Mouse (Mus musculus): ENCODE results near the gene Ppa2. TPM values are rescaled to one million over a fixed set of nuclear protein-coding genes. Genes with fewer than 3 reads are reported as not detected.

Gene Ppa2
- polyA plus RNA-seq, 1 experiment = 40.2 TPM

DNA sequence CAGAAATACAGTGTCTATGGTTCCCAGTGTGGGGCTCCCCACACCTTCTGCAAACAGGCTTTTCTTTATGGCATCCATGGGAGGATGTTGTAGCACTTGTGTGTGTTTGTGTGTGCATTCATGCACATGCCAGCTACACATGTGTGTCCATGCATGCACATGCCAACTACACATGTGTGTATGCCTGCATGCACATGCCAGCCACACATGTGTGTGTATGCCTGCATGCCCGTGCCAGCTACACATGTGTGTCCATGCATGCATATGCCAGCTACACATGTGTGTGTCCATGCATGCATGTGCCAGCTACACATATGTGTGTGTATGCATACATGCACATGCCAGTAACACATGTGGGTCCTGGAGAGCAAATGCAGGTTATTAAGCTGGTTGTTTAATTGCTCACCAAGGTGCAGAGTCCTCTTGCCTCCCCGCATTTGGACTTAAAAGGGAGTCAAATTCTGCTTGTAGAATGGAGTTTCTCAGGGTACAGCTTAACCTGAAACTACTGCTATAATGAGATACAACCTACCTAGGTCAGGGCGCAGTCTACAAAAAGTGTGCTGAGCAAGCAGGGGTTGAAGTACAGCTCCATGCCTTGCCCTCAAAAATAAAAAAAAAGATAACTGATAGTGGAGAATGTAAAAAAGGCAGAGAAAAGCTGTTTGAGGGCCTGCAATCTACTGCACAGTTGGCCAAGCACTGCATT, 3.7 kb downstream of the Ppa2 start:
- H3K4me3 ChIP-seq (ENCODE audit: insufficient read depth, low read length) = no peak overlapping the region
- TF ChIP-seq POLR2A (IDR thresholded peaks at IDR 0.05; ENCODE audit: low read depth, low read length) = no peak
- TF ChIP-seq CTCF (IDR thresholded peaks at IDR 0.05; ENCODE audit: borderline replicate concordance, insufficient read depth, low read length) = no peak
- H3K27ac ChIP-seq (ENCODE audit: insufficient read depth, low read length) = no peak overlapping the region
- H3K4me1 ChIP-seq (ENCODE audit: control insufficient read depth, insufficient read depth, low read length) = peaks cover 6% of the 10 kb centered on the region

DNA sequence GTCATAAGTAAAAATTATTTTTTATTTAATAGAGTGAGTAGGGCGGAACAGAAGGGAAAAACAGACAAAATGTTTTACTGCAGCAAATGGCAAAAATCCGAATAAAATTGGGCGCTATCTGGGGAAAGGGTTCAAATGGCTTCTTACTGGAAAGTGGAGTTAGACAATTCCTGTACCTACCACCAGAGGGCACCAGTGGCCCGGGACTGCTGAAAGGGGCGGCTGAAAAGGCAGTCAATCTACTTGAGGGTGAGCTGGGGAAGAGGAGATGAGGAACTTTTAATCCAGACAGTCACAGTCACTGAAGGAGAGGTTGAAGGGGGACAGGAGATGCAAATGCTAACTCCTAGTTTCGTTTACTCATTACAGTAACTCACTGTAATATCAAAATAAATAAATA, 4.6 kb downstream of the Ppa2 start:
- H3K27ac ChIP-seq (ENCODE audit: insufficient read depth, low read length) = no peak overlapping the region
- peaks cover 6% of the 10 kb centered on the region for H3K4me1 ChIP-seq (ENCODE audit: control insufficient read depth, insufficient read depth, low read length)
- H3K4me3 ChIP-seq (ENCODE audit: insufficient read depth, low read length) = no peak overlapping the region
- peak; percentile 68; the same call in 1 of the 2 replicates for TF ChIP-seq CTCF (IDR thresholded peaks at IDR 0.05; ENCODE audit: borderline replicate concordance, insufficient read depth, low read length)
- no peak for TF ChIP-seq POLR2A (IDR thresholded peaks at IDR 0.05; ENCODE audit: low read depth, low read length)

DNA sequence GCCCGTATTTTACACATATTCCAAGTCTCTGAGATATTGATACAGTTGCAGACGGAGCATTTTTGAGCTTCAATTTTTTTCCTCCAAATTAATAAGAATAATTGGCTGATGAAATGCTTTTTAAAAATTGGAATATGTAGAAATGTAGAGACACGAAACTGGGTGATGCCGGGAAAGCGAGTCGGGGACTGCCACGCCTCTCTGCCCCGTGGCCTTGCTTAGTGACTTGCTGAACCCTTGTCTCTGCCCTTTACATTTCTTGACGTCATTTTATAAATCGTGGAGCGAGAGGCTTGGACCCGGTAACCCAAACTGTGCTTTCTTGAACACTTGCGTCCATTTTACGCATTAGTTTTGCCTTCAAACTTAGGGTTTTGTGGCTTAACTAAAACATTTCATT, 5.1 kb downstream of the Ppa2 start:
- H3K4me1 ChIP-seq (ENCODE audit: control insufficient read depth, insufficient read depth, low read length) = peaks cover 6% of the 10 kb centered on the region
- no peak overlapping the region for H3K4me3 ChIP-seq (ENCODE audit: insufficient read depth, low read length)
- no peak overlapping the region for H3K27ac ChIP-seq (ENCODE audit: insufficient read depth, low read length)
- TF ChIP-seq CTCF (IDR thresholded peaks at IDR 0.05; ENCODE audit: borderline replicate concordance, insufficient read depth, low read length) (no peak), POLR2A (IDR thresholded peaks at IDR 0.05; ENCODE audit: low read depth, low read length) (no peak)

DNA sequence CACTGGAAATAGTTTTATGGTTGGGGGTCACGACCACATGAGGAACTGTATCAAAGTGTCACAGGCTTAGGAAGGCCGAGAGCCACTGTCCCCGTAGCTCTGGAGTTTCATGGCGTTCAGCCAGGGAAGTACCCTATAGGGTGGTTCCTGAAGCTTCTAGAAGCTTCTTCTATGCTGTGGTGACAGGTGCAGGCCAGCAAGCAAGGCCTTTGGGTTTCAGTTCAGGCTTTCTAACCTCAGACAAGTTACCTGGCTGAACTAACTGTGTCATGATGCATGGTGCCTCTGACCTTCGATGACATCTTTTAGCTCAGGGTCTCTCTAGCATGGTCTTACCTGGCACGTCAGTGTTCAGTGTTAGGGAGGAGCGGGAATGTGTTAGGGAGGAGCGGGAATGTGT, 5.7 kb downstream of the Ppa2 start:
- no peak for TF ChIP-seq POLR2A (IDR thresholded peaks at IDR 0.05; ENCODE audit: low read depth, low read length)
- TF ChIP-seq CTCF (IDR thresholded peaks at IDR 0.05; ENCODE audit: borderline replicate concordance, insufficient read depth, low read length) = no peak
- Histone ChIP-seq H3K4me1 (ENCODE audit: control insufficient read depth, insufficient read depth, low read length) (peaks cover 6% of the 10 kb centered on the region), H3K27ac (ENCODE audit: insufficient read depth, low read length) (no peak overlapping the region), H3K4me3 (ENCODE audit: insufficient read depth, low read length) (no peak overlapping the region)

DNA sequence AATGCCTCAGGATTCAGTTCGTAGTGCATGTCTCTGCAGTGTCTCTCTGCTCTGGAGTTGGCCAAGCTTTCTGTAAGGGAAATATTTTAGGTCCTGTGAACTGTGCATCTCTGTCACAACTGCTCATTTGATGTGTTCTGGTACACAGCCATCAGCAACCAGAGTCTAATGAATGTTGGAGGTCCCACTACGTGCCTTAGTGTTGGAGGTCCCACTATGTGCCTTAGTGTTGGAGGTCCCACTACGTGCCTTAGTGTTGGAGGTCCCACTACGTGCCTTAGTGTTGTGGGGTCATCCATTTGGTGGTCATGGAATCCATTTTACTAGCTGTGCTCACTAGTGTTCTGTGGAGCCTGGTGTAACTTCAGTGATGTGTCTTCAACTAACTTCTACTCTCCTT, 7.9 kb downstream of the Ppa2 start:
- TF ChIP-seq POLR2A (IDR thresholded peaks at IDR 0.05; ENCODE audit: low read depth, low read length) = no peak
- TF ChIP-seq CTCF (IDR thresholded peaks at IDR 0.05; ENCODE audit: borderline replicate concordance, insufficient read depth, low read length) = no peak
- no peak overlapping the region for H3K4me3 ChIP-seq (ENCODE audit: insufficient read depth, low read length)
- H3K4me1 ChIP-seq (ENCODE audit: control insufficient read depth, insufficient read depth, low read length) = peaks cover 6% of the 10 kb centered on the region
- peak overlapping the region; percentile 63; the same call in 1 of the 2 replicates for H3K27ac ChIP-seq (ENCODE audit: insufficient read depth, low read length)

DNA sequence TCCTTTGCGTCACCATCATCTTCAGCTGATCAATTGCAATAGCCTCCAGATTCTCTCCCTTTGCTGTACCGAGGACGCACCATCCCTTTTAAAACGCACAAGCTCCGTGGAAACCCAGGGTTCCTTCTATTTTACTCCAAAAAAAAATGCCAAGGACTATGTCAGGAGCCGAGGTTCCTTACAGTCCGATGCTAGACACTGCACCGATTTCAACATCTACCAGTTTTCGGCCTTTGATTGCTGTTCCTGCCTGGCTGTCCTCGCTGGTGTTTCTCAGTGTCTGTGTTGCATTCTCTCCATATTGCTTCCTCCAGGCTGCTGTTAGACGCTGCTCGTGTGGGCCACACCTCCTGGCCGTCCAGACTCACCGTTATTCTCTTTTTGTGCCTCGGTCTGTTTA, 8.7 kb downstream of the Ppa2 start:
- no peak overlapping the region for H3K27ac ChIP-seq (ENCODE audit: insufficient read depth, low read length)
- H3K4me3 ChIP-seq (ENCODE audit: insufficient read depth, low read length) = no peak overlapping the region
- TF ChIP-seq CTCF (IDR thresholded peaks at IDR 0.05; ENCODE audit: borderline replicate concordance, insufficient read depth, low read length) = no peak
- no peak for TF ChIP-seq POLR2A (IDR thresholded peaks at IDR 0.05; ENCODE audit: low read depth, low read length)
- peaks cover 6% of the 10 kb centered on the region for H3K4me1 ChIP-seq (ENCODE audit: control insufficient read depth, insufficient read depth, low read length)

DNA sequence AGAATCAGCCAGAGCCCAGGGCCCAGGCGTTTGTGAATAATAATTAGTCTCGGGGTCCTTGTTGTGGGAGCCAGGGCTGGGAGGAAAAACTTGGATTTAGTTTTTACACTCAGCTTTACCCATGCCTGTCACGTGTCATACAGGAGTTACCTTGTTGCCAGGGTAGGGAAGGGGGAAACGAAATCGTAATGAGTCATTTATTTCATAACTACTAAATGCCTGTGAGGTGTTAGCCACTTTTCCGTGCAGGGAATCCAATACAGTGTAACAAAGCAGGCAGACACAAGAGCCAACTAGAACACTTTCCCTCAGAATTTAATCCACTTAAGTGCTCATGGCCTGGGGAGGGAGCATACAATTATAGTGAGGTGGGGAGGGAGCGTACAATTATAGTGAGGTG, 9.9 kb downstream of the Ppa2 start:
- Histone ChIP-seq H3K4me1 (ENCODE audit: control insufficient read depth, insufficient read depth, low read length) (peaks cover 6% of the 10 kb centered on the region), H3K4me3 (ENCODE audit: insufficient read depth, low read length) (no peak overlapping the region), H3K27ac (ENCODE audit: insufficient read depth, low read length) (no peak overlapping the region)
- no peak for TF ChIP-seq POLR2A (IDR thresholded peaks at IDR 0.05; ENCODE audit: low read depth, low read length)
- TF ChIP-seq CTCF (IDR thresholded peaks at IDR 0.05; ENCODE audit: borderline replicate concordance, insufficient read depth, low read length) = no peak

DNA sequence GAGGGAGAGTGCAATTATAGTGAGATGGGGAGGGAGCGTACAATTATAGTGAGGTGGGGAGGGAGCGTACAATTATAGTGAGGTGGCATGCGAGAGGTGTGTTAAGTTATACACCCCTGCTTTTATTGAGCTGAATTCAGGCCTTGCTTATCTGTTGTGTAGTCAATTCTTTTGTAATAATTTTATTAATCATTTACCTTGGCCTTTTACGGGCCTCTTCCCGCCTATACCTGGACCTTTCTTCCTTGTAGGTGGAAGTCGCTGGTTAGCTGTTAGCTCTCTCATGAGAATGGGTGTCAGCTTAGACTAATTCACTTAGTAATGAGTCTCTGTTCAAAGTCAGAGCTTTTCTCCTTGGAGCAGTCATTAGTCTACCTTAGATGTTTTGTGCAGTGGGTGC, 10.4 kb downstream of the Ppa2 start:
- no peak for TF ChIP-seq POLR2A (IDR thresholded peaks at IDR 0.05; ENCODE audit: low read depth, low read length)
- TF ChIP-seq CTCF (IDR thresholded peaks at IDR 0.05; ENCODE audit: borderline replicate concordance, insufficient read depth, low read length) = no peak
- Histone ChIP-seq H3K27ac (ENCODE audit: insufficient read depth, low read length) (no peak overlapping the region), H3K4me1 (ENCODE audit: control insufficient read depth, insufficient read depth, low read length) (peaks cover 6% of the 10 kb centered on the region), H3K4me3 (ENCODE audit: insufficient read depth, low read length) (no peak overlapping the region)

DNA sequence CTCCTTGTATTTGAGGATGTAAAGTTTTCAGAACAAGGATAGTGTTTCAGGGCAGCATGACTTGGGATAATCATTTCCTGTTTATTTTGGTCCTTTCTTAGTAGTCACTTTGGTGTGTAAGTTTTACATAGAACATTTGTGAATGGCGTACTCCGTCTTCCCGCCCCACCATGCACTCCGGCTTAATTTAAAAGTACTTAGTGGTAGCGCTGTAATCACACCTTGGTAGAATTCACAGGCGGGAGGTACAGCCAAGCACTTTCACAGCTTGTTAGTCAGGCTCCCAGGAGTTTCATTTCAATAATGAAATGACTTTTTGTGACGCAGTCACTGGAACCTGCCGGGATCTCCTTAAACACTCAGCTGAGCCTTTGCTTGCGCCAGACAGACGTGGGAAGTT, 12.0 kb downstream of the Ppa2 start:
- Histone ChIP-seq H3K4me3 (ENCODE audit: insufficient read depth, low read length) (no peak overlapping the region), H3K27ac (ENCODE audit: insufficient read depth, low read length) (no peak overlapping the region), H3K4me1 (ENCODE audit: control insufficient read depth, insufficient read depth, low read length) (peaks cover 5% of the 10 kb centered on the region)
- TF ChIP-seq CTCF (IDR thresholded peaks at IDR 0.05; ENCODE audit: borderline replicate concordance, insufficient read depth, low read length) = no peak
- TF ChIP-seq POLR2A (IDR thresholded peaks at IDR 0.05; ENCODE audit: low read depth, low read length) = no peak

DNA sequence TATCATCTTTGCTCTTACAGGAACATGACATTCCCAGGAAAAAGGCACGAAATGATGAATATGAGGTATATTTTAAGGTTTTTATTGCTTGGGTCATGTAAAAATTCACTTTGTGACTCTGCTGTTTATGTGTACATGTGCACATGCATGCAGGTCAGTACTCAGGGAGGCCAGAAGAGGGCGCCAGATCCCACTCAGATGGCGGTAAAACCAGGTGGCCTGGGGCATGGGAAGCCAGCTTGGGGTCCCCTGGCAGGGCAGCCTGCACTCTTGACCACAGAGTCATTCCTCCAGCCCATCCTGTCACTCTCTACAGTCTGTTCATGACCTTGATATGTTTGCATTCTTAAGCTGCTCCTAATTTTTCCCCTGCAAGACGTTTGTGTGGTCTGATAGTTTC, 12.6 kb downstream of the Ppa2 start:
- H3K4me1 ChIP-seq (ENCODE audit: control insufficient read depth, insufficient read depth, low read length) = 0 out of 2 replicates have a peak, but pooled peaks cover 3% of the 10 kb centered on the region
- H3K4me3 ChIP-seq (ENCODE audit: insufficient read depth, low read length) = no peak overlapping the region
- H3K27ac ChIP-seq (ENCODE audit: insufficient read depth, low read length) = no peak overlapping the region
- peak; percentile 25; the same call in 1 of the 2 replicates for TF ChIP-seq CTCF (IDR thresholded peaks at IDR 0.05; ENCODE audit: borderline replicate concordance, insufficient read depth, low read length)
- TF ChIP-seq POLR2A (IDR thresholded peaks at IDR 0.05; ENCODE audit: low read depth, low read length) = no peak
